In the genomic region with DNA sequence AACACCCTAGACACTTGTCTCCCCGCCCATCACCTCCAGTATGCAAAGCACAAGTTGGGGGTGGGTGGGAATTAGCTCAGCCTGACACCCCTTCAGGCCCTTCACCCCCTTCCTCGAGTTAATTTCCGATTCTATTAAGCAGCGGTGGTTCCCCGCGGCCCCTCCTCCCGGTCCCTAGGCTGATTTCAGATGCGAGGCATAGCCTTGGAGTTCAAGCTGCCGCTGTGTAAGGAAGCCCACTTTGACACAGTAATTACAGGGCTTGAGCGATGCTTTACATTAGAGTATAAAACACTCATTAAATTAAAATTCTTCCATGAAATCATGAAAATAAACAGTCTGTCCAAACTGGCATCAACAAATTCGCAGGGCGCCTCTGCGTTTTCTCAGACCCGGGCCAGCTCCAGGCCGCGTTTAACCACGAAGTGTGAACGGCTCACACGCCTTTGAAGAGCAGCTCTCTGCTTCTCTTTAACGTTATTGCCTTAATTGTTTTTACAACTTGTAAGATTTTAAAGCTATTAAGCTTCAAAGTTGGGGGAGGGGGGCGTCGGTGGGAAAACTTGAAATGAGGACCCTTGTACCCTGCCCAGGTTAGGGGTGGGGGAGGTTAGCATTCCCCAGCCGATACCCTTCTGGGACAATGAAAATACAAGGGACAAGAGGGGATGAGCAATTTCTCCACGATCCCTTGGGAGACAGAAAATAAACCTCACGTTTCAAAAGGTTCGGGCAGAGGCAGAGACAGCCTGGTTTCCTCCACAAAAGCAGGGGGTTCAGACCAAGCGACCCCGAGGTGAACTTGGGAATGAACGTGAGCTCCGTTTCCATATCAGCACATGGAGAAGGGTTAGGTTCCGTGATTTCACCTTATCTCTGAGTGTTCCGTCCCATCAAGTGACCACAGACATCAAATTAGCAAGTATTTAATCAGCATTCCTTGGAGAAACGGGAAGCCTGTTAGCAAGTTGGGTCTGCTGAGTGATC, we compare ENCODE assay signal across 11 mouse cellular contexts.
DNase-seq lines count a peak whose midpoint lies in the region; ATAC-seq and TF ChIP-seq lines count a peak whose summit lies in the region.
"Had no signal": no experiment of that assay in that cellular context is flagged by ENCODE, and none has a peak within 500 bp of the region (broad histone marks: within the 10 kb centered on the region; RNA-seq: fewer than 3 reads in every experiment).

No protein-coding gene starts in this region.

- peak overlapping the region; percentile 6; the same call in 1 of the 2 replicates for H3K4me3 ChIP-seq in heart, embryonic 15.5 days
- H3K4me3 ChIP-seq in forebrain, postnatal 0 days (ENCODE audit: low read depth, low read length), result 0 out of 2 replicates have a peak overlapping the region, but pooled peaks have one; percentile 2
- H3K4me3 ChIP-seq in midbrain, embryonic 13.5 days (replicated peaks), result 0 out of 2 replicates have a peak overlapping the region, but pooled peaks have one; percentile 1

- intact Hi-C loops in heart, postnatal 25 days (cut with DNase I), result no loop called here
- intact Hi-C loops in gastrocnemius, postnatal 14 days (cut with DNase I; ENCODE audit: low total_unique reads), result no loop called here

- peaks cover 35% of the 10 kb centered on the region for H3K27me3 ChIP-seq in heart, embryonic 15.5 days
- H3K27me3 ChIP-seq in forebrain, postnatal 0 days (ENCODE audit: insufficient read depth, low read length), result 0 out of 2 replicates have a peak, but pooled peaks cover 3% of the 10 kb centered on the region
- H3K27me3 ChIP-seq in midbrain, embryonic 13.5 days, result peaks cover 6% of the 10 kb centered on the region; the same call in 1 of the 2 replicates

- TF ChIP-seq CTCF in forebrain, postnatal 0 days (IDR thresholded peaks at IDR 0.05; ENCODE audit: low read depth), result no peak

- peaks cover 10% of the 10 kb centered on the region for H3K4me1 ChIP-seq in heart, embryonic 15.5 days (replicated peaks)
- H3K4me1 ChIP-seq in forebrain, postnatal 0 days (ENCODE audit: insufficient read depth), result no peaks in the 10 kb centered on the region
- peaks cover 22% of the 10 kb centered on the region for H3K4me1 ChIP-seq in midbrain, embryonic 13.5 days (replicated peaks)

- no peaks in the 10 kb centered on the region for H3K9me3 ChIP-seq in heart, embryonic 15.5 days (replicated peaks)
- no peaks in the 10 kb centered on the region for H3K9me3 ChIP-seq in forebrain, postnatal 0 days (ENCODE audit: low read length)
- H3K9me3 ChIP-seq in midbrain, embryonic 13.5 days, result no peaks in the 10 kb centered on the region; the same call in 1 of the 2 replicates

- no peak overlapping the region for H3K27ac ChIP-seq in heart, embryonic 15.5 days
- H3K27ac ChIP-seq in forebrain, postnatal 0 days (ENCODE audit: low read depth, low read length), result no peak overlapping the region
- peak overlapping the region; percentile 53; the same call in 1 of the 2 replicates for H3K27ac ChIP-seq in midbrain, embryonic 13.5 days

- no peaks in the 10 kb centered on the region for H3K36me3 ChIP-seq in heart, embryonic 15.5 days
- no peaks in the 10 kb centered on the region for H3K36me3 ChIP-seq in forebrain, postnatal 0 days (ENCODE audit: insufficient read depth)
- H3K36me3 ChIP-seq in midbrain, embryonic 13.5 days, result no peaks in the 10 kb centered on the region

- no peak for DNase-seq in heart, postnatal 25 days (ENCODE audit: low spot score)
- peak; percentile 61 for DNase-seq in embryo, embryonic 10.5 days (ENCODE audit: low spot score)
- DNase-seq in forebrain, postnatal 0 days, result peak; percentile 40
- DNase-seq in MN1 (ENCODE audit: low spot score) (no peak), adipocyte (ENCODE audit: low spot score) (no peak)
- no peak for DNase-seq in gastrocnemius, postnatal 14 days
- DNase-seq: cerebellum, postnatal 25 days; left cerebral cortex, postnatal 4 days had no signal

- no peak overlapping the region for H3K9ac ChIP-seq in heart, embryonic 15.5 days
- no peak overlapping the region for H3K9ac ChIP-seq in forebrain, postnatal 0 days
- no peak overlapping the region; the same call in 1 of the 2 replicates for H3K9ac ChIP-seq in midbrain, embryonic 13.5 days (replicated peaks)

- 10% methylated on average over 33 of the region's 33 CpGs for WGBS in heart, embryonic 15.5 days
- 12% methylated on average over 33 of the region's 33 CpGs for WGBS in forebrain, postnatal 0 days
- 10% methylated on average over 33 of the region's 33 CpGs for WGBS in midbrain, embryonic 13.5 days

- peak overlapping the region; percentile 44 for H3K4me2 ChIP-seq in heart, embryonic 15.5 days
- H3K4me2 ChIP-seq in forebrain, postnatal 0 days (ENCODE audit: low read depth), result peak overlapping the region; percentile 25
- peak overlapping the region; percentile 39 for H3K4me2 ChIP-seq in midbrain, embryonic 13.5 days (replicated peaks)

- no peak for ATAC-seq in heart, embryonic 15.5 days (replicated peaks; ENCODE audit: insufficient number of reproducible peaks, insufficient read depth, low FRiP score, low read depth)
- ATAC-seq in forebrain, postnatal 0 days, result peak; percentile 72
- peak; percentile 89 for ATAC-seq in midbrain, embryonic 13.5 days
- ATAC-seq: activated CD4-positive, CD25-positive, alpha-beta regulatory T cell, adult 4 months had no signal

Comparison
In these comparisons a context has a peak if more than half of its experiments do, and no peak if none do; other contexts are left out.
1. DNase-seq: peak in embryo, embryonic 10.5 days (single experiment) and forebrain, postnatal 0 days (single experiment); none in heart, postnatal 25 days (single experiment), MN1 (single experiment), gastrocnemius, postnatal 14 days (single experiment) and adipocyte (single experiment).
2. Peak in every context shown above with its lines, with median percentiles within 50 percentile points of each other: H3K4me2 ChIP-seq and H3K4me3 ChIP-seq.